Mouse (Mus musculus) liver, adult 2 months (tissue): Measurements from ENCODE around the gene Mtx2. TPM values are rescaled to one million over a fixed set of nuclear protein-coding genes. Genes with fewer than 3 reads are reported as not detected.

Experiments used
- DNase-seq: peaks from one replicate; pipeline ENCODE4 v3.0.0-alpha.2; 2011; ENCODE audit warnings: low read depth, low spot score; ENCODE audit errors: extremely low read depth
- H3K27ac ChIP-seq: fragments of 200-500 bp; replicated peaks from 2 replicates; pipeline ENCODE4 v1.5.1; 2012; ENCODE audit warnings: low read depth, mild to moderate bottlenecking, control low read depth, inconsistent platforms, low read length; ENCODE audit not compliant: insufficient read depth
- H3K27me3 ChIP-seq: fragments of 200-500 bp; 2 replicates; pipeline ENCODE4 v1.6.1; 2012; ENCODE audit warnings: mild to moderate bottlenecking, moderate library complexity, low read length, inconsistent platforms; ENCODE audit not compliant: control insufficient read depth, insufficient read depth
- H3K36me3 ChIP-seq: fragments of 200-500 bp; 2 replicates; pipeline ENCODE4 v1.6.1; 2012; ENCODE audit warnings: low read length, inconsistent platforms; ENCODE audit not compliant: control insufficient read depth, insufficient read depth
- H3K4me1 ChIP-seq: fragments of 200-500 bp; 2 replicates; pipeline ENCODE4 v1.6.1; 2011; ENCODE audit warnings: low read length; ENCODE audit not compliant: control insufficient read depth, insufficient read depth
- H3K4me3 ChIP-seq: fragments of 200-500 bp; 2 replicates; pipeline ENCODE4 v1.5.1; 2011; ENCODE audit warnings: low read depth, mild to moderate bottlenecking, control low read depth, low read length, moderate library complexity; ENCODE audit not compliant: insufficient read depth
- H3K79me2 ChIP-seq: fragments of 200-500 bp; 2 replicates; pipeline ENCODE4 v1.6.1; 2012; ENCODE audit warnings: inconsistent platforms, mild to moderate bottlenecking, low read length, moderate library complexity; ENCODE audit not compliant: control insufficient read depth, insufficient read depth
- H3K9ac ChIP-seq: fragments of 200-500 bp; 2 replicates; pipeline ENCODE4 v1.6.1; 2012; ENCODE audit warnings: low read depth, mild to moderate bottlenecking, control low read depth, inconsistent platforms, low read length
- CTCF ChIP-seq: fragments of 200-500 bp; IDR thresholded peaks from 2 replicates; pipeline ENCODE4 v1.5.1; 2011; ENCODE audit warnings: low read depth, low read length, control low read depth
- POLR2A ChIP-seq: fragments of 200-500 bp; IDR thresholded peaks from 2 replicates; pipeline ENCODE4 v1.6.1; 2011; ENCODE audit warnings: low read length, control low read depth; ENCODE audit not compliant: insufficient read depth; ENCODE audit errors: extremely low read depth
- WGBS: fragments of 180-500 bp; shearing (Covaris S2); methylation state at CpG from one replicate; pipeline ENCODE4 v1.1.7; 2018; 5-methylcytosine and 5-hydroxymethylcytosine counted together
- polyA plus RNA-seq: library from polyadenylated mRNA; depleted of rRNA; stranded (reverse); fragments of >200 nt; gene quantifications from 2 replicates; pipeline ENCODE4 v1.2.3, GENCODE M21; 2012; rRNA removed
- total RNA-seq: library from RNA; depleted of rRNA; stranded (reverse); fragments of >200 nt; gene quantifications from 2 replicates; pipeline ENCODE4 v1.2.3, GENCODE M21; 2014; rRNA removed

Mtx2 gene
- total RNA-seq, result 51.7 and 66.2 TPM in 2 replicates
- 43.0 and 52.1 TPM in 2 replicates for polyA plus RNA-seq

- peak within 1 kb of the TSS; percentile 99 for H3K4me3 ChIP-seq
- H3K27me3 ChIP-seq, result no peaks in the 10 kb centered on the region
- H3K36me3 ChIP-seq, result no peaks in the 10 kb centered on the region
- peak within 1 kb of the TSS; percentile 99 for H3K9ac ChIP-seq
- WGBS, result 1% methylated on average over 74 of the region's 74 CpGs
- peaks cover 3% of the 10 kb centered on the region; the same call in 1 of the 2 replicates for H3K4me1 ChIP-seq
- TF ChIP-seq CTCF (no peak), POLR2A (peak; percentile 41; the same call in 1 of the 2 replicates)
- peak; percentile 82 for DNase-seq
- H3K27ac ChIP-seq, result peak within 1 kb of the TSS; percentile 99
- H3K79me2 ChIP-seq, result peaks cover 7% of the 10 kb centered on the region; the same call in 1 of the 2 replicates
These were observed at the start of gene Mtx2 for GRCm38 (mm10) chr2:74825730-74826430. Gene Mtx2 (plus strand): TSS chr2:74825803.

DNA sequence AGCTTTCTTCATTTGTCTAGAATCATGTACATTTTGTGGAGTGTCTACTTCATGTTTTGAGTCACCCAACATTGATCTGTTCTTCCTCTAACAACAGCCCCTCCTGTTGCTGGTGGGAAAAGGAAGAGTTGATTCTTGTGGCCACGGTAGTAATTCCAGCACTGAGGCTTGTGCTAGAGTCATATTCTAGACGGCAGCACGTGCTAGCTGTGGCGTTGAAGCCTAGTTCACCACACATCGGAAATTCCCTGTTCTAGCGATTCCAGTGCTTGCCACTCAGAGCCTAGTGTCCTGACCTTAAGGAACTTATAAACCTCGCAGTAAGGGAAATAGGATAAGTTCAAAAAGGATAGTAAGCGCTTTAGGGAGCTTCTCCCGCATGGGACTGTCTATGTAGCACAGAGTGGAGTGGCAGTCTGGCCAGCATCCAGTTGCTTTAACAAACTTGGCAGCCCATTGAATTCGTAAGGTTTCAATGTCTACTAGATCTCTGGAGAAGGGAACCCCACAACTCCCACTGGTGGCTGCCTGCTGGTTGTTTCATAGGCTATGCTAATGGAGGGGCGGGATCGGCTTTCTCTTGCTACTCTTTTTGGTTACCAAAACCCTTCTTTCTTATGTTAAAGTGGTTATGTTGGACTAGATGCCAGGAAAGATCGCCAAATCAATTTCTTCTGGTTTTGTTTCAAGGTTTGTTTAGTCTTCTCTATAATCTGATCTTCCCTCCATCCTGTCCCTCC is 47.9 kb upstream of the Mtx2 start:
- Histone ChIP-seq H3K36me3 (no peaks in the 10 kb centered on the region), H3K4me3 (no peak overlapping the region), H3K4me1 (no peaks in the 10 kb centered on the region), H3K9ac (no peak overlapping the region), H3K79me2 (no peaks in the 10 kb centered on the region), H3K27me3 (no peaks in the 10 kb centered on the region), H3K27ac (no peak overlapping the region)
- DNase-seq, result no peak
- TF ChIP-seq CTCF, result no peak
- no peak for TF ChIP-seq POLR2A
- 74% methylated on average over 13 of the region's 13 CpGs for WGBS

GRCm38 (mm10) chr2:74781386-74781785 is 44.2 kb upstream of the Mtx2 start:
- H3K4me1 ChIP-seq, result no peaks in the 10 kb centered on the region
- no peak for TF ChIP-seq CTCF
- no peak for TF ChIP-seq POLR2A
- no peak for DNase-seq
- no peaks in the 10 kb centered on the region for H3K36me3 ChIP-seq
- no peaks in the 10 kb centered on the region for H3K79me2 ChIP-seq
- H3K9ac ChIP-seq, result no peak overlapping the region
- no peaks in the 10 kb centered on the region for H3K27me3 ChIP-seq
- H3K4me3 ChIP-seq, result no peak overlapping the region
- H3K27ac ChIP-seq, result no peak overlapping the region
- WGBS, result 83% methylated on average over 5 of the region's 5 CpGs

GRCm38 (mm10) chr2:74795531-74795930 is 30.1 kb upstream of the Mtx2 start:
- no peak overlapping the region for H3K4me3 ChIP-seq
- TF ChIP-seq POLR2A (no peak), CTCF (no peak)
- H3K4me1 ChIP-seq, result no peaks in the 10 kb centered on the region
- no peak overlapping the region for H3K27ac ChIP-seq
- no peaks in the 10 kb centered on the region for H3K36me3 ChIP-seq
- no peaks in the 10 kb centered on the region for H3K27me3 ChIP-seq
- H3K9ac ChIP-seq, result no peak overlapping the region
- no peaks in the 10 kb centered on the region for H3K79me2 ChIP-seq
- DNase-seq, result no peak
- 54% methylated on average over 7 of the region's 7 CpGs for WGBS

- DNase-seq, result no peak
- Histone ChIP-seq H3K36me3 (no peaks in the 10 kb centered on the region), H3K27me3 (peaks cover 2% of the 10 kb centered on the region; the same call in 1 of the 2 replicates), H3K4me3 (no peak overlapping the region), H3K4me1 (no peaks in the 10 kb centered on the region), H3K27ac (no peak overlapping the region), H3K9ac (no peak overlapping the region), H3K79me2 (no peaks in the 10 kb centered on the region)
- WGBS, result 84% methylated on average over 5 of the region's 5 CpGs
- TF ChIP-seq POLR2A (no peak), CTCF (no peak)
These were observed 17.2 kb upstream of the Mtx2 start for GRCm38 (mm10) chr2:74808431-74808830.

DNA sequence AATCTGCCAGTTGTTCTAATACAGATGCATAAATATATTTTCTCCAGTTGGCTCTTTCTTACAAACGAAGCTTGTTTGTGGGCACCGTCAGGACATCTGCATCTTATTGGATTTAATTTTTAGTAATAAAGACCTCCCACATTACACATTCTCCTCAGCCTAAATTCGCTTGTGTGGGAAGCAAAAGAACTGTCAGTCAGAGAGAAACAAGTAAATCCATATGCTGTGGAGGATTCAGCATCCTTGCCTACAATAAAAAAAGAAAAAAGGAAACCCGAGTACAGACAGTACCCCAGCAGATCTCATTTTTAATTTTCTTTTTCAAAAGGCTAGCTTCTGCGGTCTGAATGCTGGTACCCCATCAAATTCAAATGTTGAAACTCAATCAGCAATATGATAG is 2.9 kb upstream of the Mtx2 start:
- H3K27ac ChIP-seq, result no peak overlapping the region
- H3K4me1 ChIP-seq, result no peaks in the 10 kb centered on the region; the same call in 1 of the 2 replicates
- H3K9ac ChIP-seq, result no peak overlapping the region
- DNase-seq, result no peak
- H3K4me3 ChIP-seq, result no peak overlapping the region
- TF ChIP-seq CTCF, result no peak
- no peaks in the 10 kb centered on the region for H3K36me3 ChIP-seq
- 0 out of 2 replicates have a peak, but pooled peaks cover 3% of the 10 kb centered on the region for H3K27me3 ChIP-seq
- H3K79me2 ChIP-seq, result peaks cover 3% of the 10 kb centered on the region; the same call in 1 of the 2 replicates
- 80% methylated on average over 5 of the region's 5 CpGs for WGBS
